Mouse (Mus musculus) adrenal gland, postnatal 36 days (tissue): ENCODE results near the gene Ide. TPM values are rescaled to one million over a fixed set of nuclear protein-coding genes. Genes with fewer than 3 reads are reported as not detected.

Experiments
- total RNA-seq, 2 experiments: library from RNA; stranded (reverse); gene quantifications; 2 replicates each; pipeline ENCODE4 v1.2.3; 2021

The Ide gene
- total RNA-seq, 2 experiments from 2014 or later: 86.6 to 99.3 TPM

Other genes starting within 250 kb of the Ide start
- 100 to 1,000 TPM; 102 to 116 TPM for gene March5, start 130.3 kb downstream of the Ide start, total RNA-seq
- gene Cpeb3, start 129.3 kb downstream of the Ide start, total RNA-seq: 10 to 100 TPM; 12.3 to 24.1 TPM
- gene Kif11, start 38.6 kb upstream of the Ide start, total RNA-seq: 1 to 10 TPM; 3.2 to 3.3 TPM
- 10 to 100 TPM; 42.6 to 70.0 TPM for gene Hhex, start 97.0 kb upstream of the Ide start, total RNA-seq
- 10 to 100 TPM; 16.7 to 24.6 TPM for gene Exoc6, start 212.6 kb upstream of the Ide start, total RNA-seq